Mouse (Mus musculus) neural tube, embryonic 13.5 days (tissue): Measurements from ENCODE around the gene Ehbp1. TPM values are rescaled to one million over a fixed set of nuclear protein-coding genes. Genes with fewer than 3 reads are reported as not detected.
A peak's percentile ranks its signal among the peaks of the same experiment; 100 is the strongest.

Experiments used
- ATAC-seq: fragments of 200-750 bp; cut with Nextera tagmentation; 2 replicates; pipeline ENCODE4 v1.8.0; 2017; ENCODE audit warnings: low read depth, mild to moderate bottlenecking, moderate TSS enrichment, moderate library complexity
- H3K27ac ChIP-seq: fragments of 300-500 bp; sonication (generic); replicated peaks from 2 replicates; pipeline ENCODE4 v1.5.1; 2015; ENCODE audit warnings: moderate library complexity, mild to moderate bottlenecking, inconsistent platforms
- H3K27me3 ChIP-seq: fragments of 300-500 bp; sonication (generic); 2 replicates; pipeline ENCODE4 v1.6.1; 2015; ENCODE audit warnings: mild to moderate bottlenecking, inconsistent platforms
- H3K36me3 ChIP-seq: fragments of 300-500 bp; sonication (generic); 2 replicates; pipeline ENCODE4 v1.6.1; 2015; ENCODE audit warnings: mild to moderate bottlenecking, inconsistent platforms
- H3K4me1 ChIP-seq: fragments of 300-500 bp; sonication (generic); replicated peaks from 2 replicates; pipeline ENCODE4 v1.6.1; 2015; ENCODE audit warnings: inconsistent platforms
- H3K4me2 ChIP-seq: fragments of 300-500 bp; sonication (generic); 2 replicates; pipeline ENCODE4 v1.6.1; 2015; ENCODE audit warnings: inconsistent platforms, mild to moderate bottlenecking, moderate library complexity
- H3K4me3 ChIP-seq: fragments of 300-500 bp; sonication (generic); 2 replicates; pipeline ENCODE4 v1.5.1; 2015; ENCODE audit warnings: mild to moderate bottlenecking, inconsistent platforms
- H3K9ac ChIP-seq: fragments of 300-500 bp; sonication (generic); 2 replicates; pipeline ENCODE4 v1.6.1; 2015; ENCODE audit warnings: moderate library complexity, mild to moderate bottlenecking, inconsistent platforms
- H3K9me3 ChIP-seq: fragments of 300-500 bp; sonication (generic); 2 replicates; pipeline ENCODE4 v1.6.1; 2016; ENCODE audit warnings: inconsistent platforms
- WGBS: fragments of 180-500 bp; shearing (Covaris S2); methylation state at CpG from one replicate; pipeline ENCODE4 v1.1.7; 2015; 5-methylcytosine and 5-hydroxymethylcytosine counted together
- polyA plus RNA-seq: library from polyadenylated mRNA; unstranded; fragments of >200 nt; fragmentation: Nextera tagmentation; extraction: Ambion mirVana; gene quantifications from 2 replicates; pipeline ENCODE4 v1.2.1, GENCODE M21; 2015

Gene Ehbp1
- polyA plus RNA-seq, result 17.9 and 19.3 TPM in 2 replicates

DNA sequence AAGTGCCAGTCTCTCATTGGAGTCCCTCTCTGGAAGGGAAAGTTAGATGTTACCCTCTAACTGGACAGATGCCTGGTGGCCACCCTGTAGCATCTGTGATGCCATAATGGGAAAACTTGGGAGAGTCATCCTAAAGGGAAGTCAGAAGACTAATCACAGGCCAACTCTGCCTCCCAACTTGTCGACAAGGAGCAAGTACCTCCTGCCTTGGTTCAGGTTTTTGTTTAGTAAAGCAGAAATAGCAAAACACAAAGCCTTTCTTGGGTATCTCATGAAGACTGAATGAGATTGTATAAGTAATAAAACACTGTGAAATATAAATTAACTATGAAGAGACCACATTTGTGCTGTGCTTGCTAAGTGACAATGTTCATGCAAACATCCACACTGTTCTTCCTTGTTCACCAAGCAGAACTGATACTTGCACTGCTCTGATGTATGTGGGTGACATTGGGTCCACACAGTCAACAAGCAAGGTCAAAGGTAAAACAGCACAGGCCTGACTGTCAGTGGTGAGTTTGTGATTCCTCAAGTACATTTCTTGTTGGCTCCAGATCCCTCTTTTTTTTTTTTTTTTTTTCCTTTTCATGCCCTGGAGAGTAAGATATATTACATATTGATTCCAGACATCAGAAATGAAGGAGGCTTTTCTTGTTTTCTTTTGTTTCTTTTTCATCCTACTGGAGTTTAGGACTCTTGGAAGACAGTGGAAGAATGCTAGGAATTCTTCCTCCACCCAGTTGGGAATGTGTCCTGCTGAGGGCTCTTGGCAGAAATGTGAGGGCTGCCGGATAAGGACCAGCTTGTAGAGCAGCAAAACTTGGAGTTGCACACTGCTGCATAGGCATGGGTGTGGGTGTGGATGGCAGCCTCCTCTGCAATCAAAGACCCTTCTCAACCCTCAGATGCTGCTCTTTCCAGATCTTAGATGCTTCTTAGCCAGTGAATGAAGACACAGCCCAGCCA lies at the start of gene Ehbp1:
Gene Ehbp1, minus strand, starts transcription at position 51 of the 966 bp plus-strand sequence.
- H3K36me3 ChIP-seq, result no peaks in the 10 kb centered on the region
- no peak within 1 kb of the TSS for H3K9ac ChIP-seq
- H3K4me2 ChIP-seq, result no peak within 1 kb of the TSS
- WGBS, result 67% methylated on average over 2 of the region's 2 CpGs
- no peak within 1 kb of the TSS for H3K4me3 ChIP-seq
- H3K4me1 ChIP-seq, result peaks cover 11% of the 10 kb centered on the region
- no peaks in the 10 kb centered on the region for H3K27me3 ChIP-seq
- H3K9me3 ChIP-seq, result no peaks in the 10 kb centered on the region
- ATAC-seq, result no peak
- H3K27ac ChIP-seq, result no peak within 1 kb of the TSS

DNA sequence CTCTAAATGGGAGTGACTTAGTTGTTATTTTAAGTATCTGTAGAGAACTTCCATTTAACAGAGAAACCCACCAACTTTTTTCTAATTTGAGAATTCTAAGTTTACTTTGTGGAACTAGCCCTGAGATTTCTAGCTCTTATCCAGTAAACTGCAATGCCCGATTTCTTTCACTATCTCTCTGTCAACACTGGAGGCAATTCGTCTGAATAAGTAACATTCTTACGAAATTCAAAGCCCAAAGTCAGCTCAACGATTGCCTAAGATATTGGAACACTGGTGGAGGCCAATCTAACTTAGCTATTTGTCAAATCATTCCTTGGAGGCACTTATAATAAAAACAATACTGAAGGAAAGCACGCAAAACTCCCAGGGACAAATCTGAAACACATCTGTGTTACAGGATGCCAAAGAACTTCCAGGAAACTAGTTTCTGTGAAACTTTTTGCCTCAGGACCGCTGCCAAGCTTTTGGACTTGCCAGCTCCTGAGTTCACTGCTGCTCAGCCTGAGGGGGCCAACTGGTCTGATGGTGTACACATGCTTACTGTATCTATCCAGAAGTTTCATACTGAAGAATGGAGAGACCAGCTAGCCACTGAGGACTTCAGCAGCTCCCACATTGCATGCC lies 45.5 kb upstream of the Ehbp1 start:
- Histone ChIP-seq H3K9ac (no peak overlapping the region), H3K36me3 (no peaks in the 10 kb centered on the region), H3K9me3 (no peaks in the 10 kb centered on the region), H3K27ac (no peak overlapping the region), H3K4me1 (no peaks in the 10 kb centered on the region), H3K27me3 (no peaks in the 10 kb centered on the region), H3K4me3 (no peak overlapping the region), H3K4me2 (no peak overlapping the region)
- 89% methylated on average over 6 of the region's 6 CpGs for WGBS
- ATAC-seq, result no peak

DNA sequence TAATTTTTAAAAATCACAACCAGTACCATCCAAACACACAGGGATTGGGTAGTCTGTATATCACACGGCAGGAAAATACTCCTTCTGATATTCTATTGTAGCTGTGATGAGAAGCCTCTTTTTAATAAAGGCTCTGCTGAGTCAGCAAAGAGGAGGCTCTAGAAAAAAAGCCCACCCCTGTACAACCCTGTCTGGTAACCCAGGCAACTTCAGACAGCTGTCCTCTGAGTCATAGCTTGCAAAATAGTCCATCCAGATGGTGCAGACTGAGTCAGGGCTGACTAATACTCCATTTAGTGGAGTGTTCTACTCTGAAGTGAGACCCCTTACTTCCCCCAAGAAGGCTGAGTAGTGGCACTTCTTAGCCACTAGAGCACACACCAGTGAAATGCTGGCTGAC lies 41.4 kb upstream of the Ehbp1 start:
- Histone ChIP-seq H3K27ac (no peak overlapping the region), H3K9ac (no peak overlapping the region), H3K4me2 (no peak overlapping the region), H3K4me3 (no peak overlapping the region), H3K36me3 (no peaks in the 10 kb centered on the region), H3K27me3 (no peaks in the 10 kb centered on the region), H3K9me3 (no peaks in the 10 kb centered on the region), H3K4me1 (no peaks in the 10 kb centered on the region)
- WGBS, result 89% methylated on average over 1 of the region's 1 CpGs
- no peak for ATAC-seq

DNA sequence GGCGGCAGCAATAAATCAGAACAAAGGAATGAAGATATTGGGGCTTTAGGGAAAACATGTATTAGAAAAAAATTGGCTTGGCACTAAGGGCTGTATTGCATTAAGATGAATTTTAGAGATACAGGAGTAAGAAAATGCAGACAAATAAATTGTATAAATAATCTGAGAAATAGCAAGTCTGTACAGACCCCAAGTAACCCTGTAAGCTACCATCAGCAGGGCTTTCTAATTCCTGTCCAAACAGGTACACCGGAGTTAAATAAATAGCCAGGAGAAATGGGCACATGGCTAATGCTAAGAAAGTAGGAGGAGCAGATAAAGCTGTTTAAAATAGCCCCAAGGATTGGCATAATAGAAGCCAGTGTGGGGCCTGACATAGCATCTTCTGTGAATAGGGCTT lies 32.7 kb upstream of the Ehbp1 start:
- H3K27ac ChIP-seq, result no peak overlapping the region
- H3K27me3 ChIP-seq, result no peaks in the 10 kb centered on the region
- H3K9ac ChIP-seq, result no peak overlapping the region
- 71% methylated on average over 2 of the region's 2 CpGs for WGBS
- H3K36me3 ChIP-seq, result no peaks in the 10 kb centered on the region
- no peak overlapping the region for H3K4me3 ChIP-seq
- H3K9me3 ChIP-seq, result no peaks in the 10 kb centered on the region
- H3K4me1 ChIP-seq, result no peaks in the 10 kb centered on the region
- H3K4me2 ChIP-seq, result no peak overlapping the region
- ATAC-seq, result no peak

DNA sequence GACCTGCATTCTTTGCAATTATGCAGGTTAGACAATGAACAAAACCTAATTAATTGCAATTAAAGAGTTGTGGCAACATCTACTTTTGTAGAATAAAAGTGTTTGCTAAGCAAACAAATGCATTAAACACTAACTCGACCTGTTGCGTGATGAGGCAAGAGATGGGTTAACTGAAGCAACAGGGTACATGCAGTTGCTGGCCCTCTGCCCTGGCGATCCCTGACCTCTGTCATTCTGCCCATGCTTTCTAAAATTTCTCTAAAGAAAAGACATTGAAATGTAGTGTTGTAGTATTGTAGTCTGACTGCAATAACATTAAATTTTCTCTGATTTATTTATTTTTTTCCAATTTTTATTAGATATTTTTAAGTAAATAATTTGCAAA lies 31.2 kb upstream of the Ehbp1 start:
- no peaks in the 10 kb centered on the region for H3K36me3 ChIP-seq
- H3K4me2 ChIP-seq, result no peak overlapping the region
- no peak overlapping the region for H3K9ac ChIP-seq
- H3K27me3 ChIP-seq, result no peaks in the 10 kb centered on the region
- H3K4me1 ChIP-seq, result no peaks in the 10 kb centered on the region
- ATAC-seq, result no peak
- no peak overlapping the region for H3K27ac ChIP-seq
- no peak overlapping the region for H3K4me3 ChIP-seq
- H3K9me3 ChIP-seq, result no peaks in the 10 kb centered on the region
- 82% methylated on average over 3 of the region's 3 CpGs for WGBS

DNA sequence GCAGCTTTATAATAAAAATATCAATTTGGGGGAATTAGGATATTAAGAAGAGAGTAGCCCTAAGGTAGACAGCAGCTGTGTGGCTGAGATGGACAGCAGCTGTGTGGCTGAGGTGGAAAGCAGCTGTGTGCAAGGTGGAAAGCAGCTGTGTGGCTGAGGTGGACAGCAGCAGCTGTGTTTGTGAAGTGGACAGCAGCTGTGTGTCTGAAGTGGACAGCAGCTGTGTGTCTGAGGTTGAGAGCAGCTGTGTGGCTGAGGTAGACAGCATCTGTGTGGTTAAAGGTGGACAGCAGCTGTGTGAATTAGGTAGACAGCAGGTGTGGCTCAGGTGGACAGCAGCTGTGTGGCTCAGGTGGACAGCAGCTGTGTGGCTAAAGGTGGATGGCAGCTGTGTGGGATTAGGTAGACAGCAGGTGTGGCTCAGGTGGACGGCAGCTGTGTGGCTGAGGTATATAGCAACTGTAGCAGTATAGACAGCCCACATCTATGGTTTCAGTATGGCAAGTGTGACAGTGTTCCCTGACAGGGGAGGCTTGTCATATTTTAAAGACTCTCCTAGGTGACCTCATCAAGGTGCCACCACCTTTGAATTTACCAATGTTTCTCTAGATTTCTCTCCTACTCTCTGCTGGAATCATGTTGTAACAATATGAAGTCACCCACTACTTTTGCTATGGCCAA lies 30.7 kb upstream of the Ehbp1 start:
- no peaks in the 10 kb centered on the region for H3K9me3 ChIP-seq
- no peak overlapping the region for H3K4me2 ChIP-seq
- no peaks in the 10 kb centered on the region for H3K36me3 ChIP-seq
- no peaks in the 10 kb centered on the region for H3K4me1 ChIP-seq
- ATAC-seq, result no peak
- 84% methylated on average over 1 of the region's 1 CpGs for WGBS
- H3K27ac ChIP-seq, result no peak overlapping the region
- H3K4me3 ChIP-seq, result no peak overlapping the region
- H3K9ac ChIP-seq, result no peak overlapping the region
- no peaks in the 10 kb centered on the region for H3K27me3 ChIP-seq

DNA sequence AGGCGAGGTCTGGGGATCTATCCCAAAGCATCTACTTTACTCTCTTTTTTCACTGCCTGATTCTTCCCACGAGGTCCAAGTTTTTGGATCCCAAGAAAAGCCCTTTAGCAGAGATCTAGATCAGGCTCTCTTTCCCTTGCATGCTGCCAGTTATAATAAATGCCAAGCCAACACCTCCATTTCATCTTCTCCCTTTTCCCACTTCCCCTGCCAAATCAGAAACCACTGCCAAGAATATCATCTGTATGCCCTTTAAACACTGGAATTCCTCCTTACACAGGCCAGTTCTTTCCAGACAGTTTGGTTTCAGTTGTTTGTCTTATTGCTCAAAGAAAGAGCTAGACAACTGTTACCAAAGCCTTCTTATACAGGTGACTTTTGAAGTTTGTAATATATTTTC lies 27.7 kb upstream of the Ehbp1 start:
- WGBS, result 81% methylated on average over 2 of the region's 2 CpGs
- H3K9ac ChIP-seq, result no peak overlapping the region
- no peaks in the 10 kb centered on the region for H3K9me3 ChIP-seq
- H3K36me3 ChIP-seq, result no peaks in the 10 kb centered on the region
- no peak overlapping the region for H3K4me2 ChIP-seq
- H3K27me3 ChIP-seq, result no peaks in the 10 kb centered on the region
- no peak for ATAC-seq
- no peak overlapping the region for H3K4me3 ChIP-seq
- no peak overlapping the region for H3K27ac ChIP-seq
- H3K4me1 ChIP-seq, result no peaks in the 10 kb centered on the region

DNA sequence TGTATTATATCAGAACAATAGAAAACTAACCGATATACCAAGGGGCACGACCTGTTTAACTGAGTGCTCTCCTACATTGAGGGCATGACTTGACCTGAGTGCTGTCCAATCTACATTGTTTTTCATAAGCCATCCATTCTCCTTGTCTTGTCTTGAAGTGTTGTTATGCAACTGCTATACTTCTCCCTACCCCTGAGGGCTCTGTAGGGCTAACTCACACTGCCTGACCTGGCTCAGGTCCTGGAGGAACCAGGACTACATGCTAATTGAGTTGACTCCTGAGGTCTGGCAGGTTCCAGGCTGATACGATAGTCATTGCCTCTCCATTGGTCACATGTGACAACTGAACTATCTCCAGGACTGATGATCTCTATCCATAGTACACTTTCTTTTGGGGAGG lies 26.5 kb upstream of the Ehbp1 start:
- no peak for ATAC-seq
- Histone ChIP-seq H3K27ac (no peak overlapping the region), H3K9me3 (no peaks in the 10 kb centered on the region), H3K4me3 (no peak overlapping the region), H3K4me2 (no peak overlapping the region), H3K9ac (no peak overlapping the region), H3K27me3 (no peaks in the 10 kb centered on the region), H3K4me1 (no peaks in the 10 kb centered on the region), H3K36me3 (no peaks in the 10 kb centered on the region)
- WGBS, result 95% methylated on average over 3 of the region's 3 CpGs

DNA sequence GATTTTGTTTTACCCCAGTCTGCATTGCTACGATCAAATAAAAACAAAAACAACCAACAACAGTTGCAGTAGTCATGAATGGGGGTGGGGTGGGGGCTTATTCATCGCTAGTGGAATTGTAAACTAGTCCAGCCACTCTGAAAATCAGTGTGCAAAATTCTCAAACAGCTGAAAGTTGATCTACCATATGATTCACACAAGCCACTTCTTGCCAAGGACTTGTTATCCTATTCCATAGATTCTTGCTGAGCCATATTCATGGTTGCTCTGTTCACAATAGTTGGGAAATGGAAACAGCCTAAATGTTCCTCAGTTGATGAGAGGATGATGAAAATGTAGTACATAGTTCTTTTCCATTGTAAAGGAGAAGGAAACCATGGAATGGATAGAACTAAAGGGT lies 24.4 kb upstream of the Ehbp1 start:
- H3K9ac ChIP-seq, result no peak overlapping the region

DNA sequence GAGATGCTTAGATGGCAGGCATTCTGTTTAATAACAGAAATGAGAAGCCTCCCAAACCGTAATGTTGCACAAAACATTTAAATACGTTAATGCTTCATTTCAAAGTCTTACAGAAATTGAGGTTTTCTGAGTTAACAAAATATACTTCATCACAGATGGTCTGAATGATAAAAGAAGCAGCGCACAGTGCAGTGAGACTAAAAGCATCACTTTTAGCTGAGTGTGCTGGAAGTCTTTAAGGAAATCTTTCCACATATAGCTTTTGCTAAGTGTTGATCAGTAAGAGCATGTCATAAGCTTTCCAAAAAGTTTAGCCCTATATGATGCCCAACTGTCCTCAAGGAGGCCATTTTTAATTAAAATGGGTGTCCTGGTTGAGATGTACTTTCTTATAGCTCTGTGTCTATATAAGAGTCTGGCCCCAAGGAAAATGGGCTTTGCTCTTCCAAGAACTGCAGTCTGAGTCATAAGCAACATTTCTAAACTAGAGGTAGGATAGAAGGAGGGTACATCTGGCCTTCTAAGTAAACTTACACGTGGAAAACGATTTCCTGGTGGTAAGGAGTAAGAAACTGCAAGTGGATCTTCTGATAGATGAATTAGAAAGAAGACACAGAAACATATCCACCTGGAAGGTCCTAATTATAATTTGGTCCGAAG lies 12.0 kb upstream of the Ehbp1 start:
- 92% methylated on average over 6 of the region's 6 CpGs for WGBS
- H3K4me3 ChIP-seq, result no peak overlapping the region
- no peak overlapping the region for H3K9ac ChIP-seq
- H3K36me3 ChIP-seq, result no peaks in the 10 kb centered on the region
- H3K4me2 ChIP-seq, result no peak overlapping the region
- H3K27me3 ChIP-seq, result no peaks in the 10 kb centered on the region
- H3K27ac ChIP-seq, result no peak overlapping the region
- ATAC-seq, result no peak
- 0 out of 2 replicates have a peak, but pooled peaks cover under 1% of the 10 kb centered on the region for H3K4me1 ChIP-seq
- peaks cover 5% of the 10 kb centered on the region; the same call in 1 of the 2 replicates for H3K9me3 ChIP-seq

More for the DNA sequence above, 24.4 kb upstream of the Ehbp1 start:
- Histone ChIP-seq H3K27me3 (no peaks in the 10 kb centered on the region), H3K4me1 (no peaks in the 10 kb centered on the region), H3K4me3 (no peak overlapping the region), H3K4me2 (no peak overlapping the region), H3K27ac (no peak overlapping the region), H3K9me3 (no peaks in the 10 kb centered on the region), H3K36me3 (no peaks in the 10 kb centered on the region)
- WGBS, result 85% methylated on average over 2 of the region's 2 CpGs
- no peak for ATAC-seq

DNA sequence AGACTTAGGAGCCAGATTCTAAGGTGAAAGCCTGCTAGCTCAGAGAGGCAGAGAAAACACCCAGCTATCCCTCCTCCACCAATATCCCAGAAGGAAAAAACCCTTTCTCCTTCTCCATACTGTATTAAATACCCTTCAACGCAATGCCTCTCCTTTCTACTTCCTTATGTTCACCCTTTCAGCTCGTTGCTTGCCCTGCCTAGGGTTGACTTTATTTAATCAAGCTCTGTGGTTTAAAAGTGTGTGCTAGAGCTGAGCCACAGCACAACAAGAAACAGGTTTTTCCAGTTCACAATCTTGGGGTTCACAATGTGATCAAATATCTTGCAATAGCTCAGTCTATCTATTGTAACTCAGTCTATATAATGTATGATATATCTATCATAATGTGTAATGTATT lies 7.9 kb upstream of the Ehbp1 start:
- Histone ChIP-seq H3K4me3 (no peak overlapping the region), H3K9me3 (no peaks in the 10 kb centered on the region), H3K4me1 (peaks cover 27% of the 10 kb centered on the region), H3K4me2 (no peak overlapping the region), H3K9ac (no peak overlapping the region), H3K27me3 (no peaks in the 10 kb centered on the region), H3K27ac (no peak overlapping the region), H3K36me3 (no peaks in the 10 kb centered on the region)
- 80% methylated on average over 2 of the region's 2 CpGs for whole genome bisulfite sequencing
- no peak for ATAC-seq

DNA sequence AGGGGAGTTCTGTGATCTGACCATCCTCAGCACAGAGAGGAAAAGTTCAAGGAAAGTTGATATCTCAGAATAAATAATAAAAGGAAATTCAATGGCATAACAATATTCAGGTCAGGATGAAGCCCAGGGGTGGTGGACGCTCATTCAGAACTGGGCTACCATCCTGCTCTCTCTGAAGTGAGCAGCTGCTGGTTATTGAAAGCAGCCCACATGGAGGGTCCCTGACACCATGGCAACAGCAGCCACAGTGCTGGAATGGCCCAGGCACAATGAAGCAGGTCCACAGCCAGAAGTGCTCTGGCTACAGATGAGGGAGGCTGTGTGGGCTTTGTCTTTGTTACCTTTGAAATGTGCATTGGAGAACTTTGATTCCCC lies 6.4 kb upstream of the Ehbp1 start:
- Histone ChIP-seq H3K4me1 (peaks cover 27% of the 10 kb centered on the region), H3K36me3 (no peaks in the 10 kb centered on the region), H3K27me3 (no peaks in the 10 kb centered on the region), H3K4me2 (no peak overlapping the region), H3K4me3 (no peak overlapping the region), H3K27ac (peak overlapping the region; percentile 72), H3K9ac (no peak overlapping the region), H3K9me3 (no peaks in the 10 kb centered on the region)
- WGBS, result 3% methylated on average over 1 of the region's 1 CpGs
- ATAC-seq, result peak; percentile 97
